ENCODE assay signal across 8 mouse cellular contexts in genomic region chr5:98854264-98854626, GRCm38 (mm10). TPM values are rescaled to one million over a fixed set of nuclear protein-coding genes. Genes with fewer than 3 reads are reported as not detected.
DNase-seq lines count a peak whose midpoint lies in the region; ATAC-seq and TF ChIP-seq lines count a peak whose summit lies in the region.

Bmp3 (plus strand) TSS chr5:98854415.

- peak; percentile 54; the same call in 1 of the 2 replicates for ATAC-seq in stomach, embryonic 15.5 days (ENCODE audit: insufficient read depth, low FRiP score, low read depth)
- ATAC-seq in granulocyte monocyte progenitor cell, adult 5-6 weeks (replicated peaks; ENCODE audit: poor library complexity, severe bottlenecking) = no peak

- intact Hi-C loops in gastrocnemius, adult 2 months (cut with DNase I) = loop anchor here (5.0 to 10.0 kb wide), 2 partner anchors 149 to 1197 kb away; no protein-coding TSS in a partner anchor
- intact Hi-C loops in gastrocnemius, postnatal 36 days (cut with DNase I) = no loop called here

- H3K27me3 ChIP-seq in stomach, embryonic 15.5 days (replicated peaks) = peaks cover 30% of the 10 kb centered on the region

- TF ChIP-seq CTCF in gastrocnemius, adult 2 months (IDR thresholded peaks at IDR 0.05) = no peak

- DNase-seq in gastrocnemius, adult 2 months = peak; percentile 33
- DNase-seq in gastrocnemius, postnatal 36 days = no peak
- DNase-seq in R1 (ENCODE audit: low read depth, low spot score) = peak; percentile 36
- peak; percentile 19 to 22 for DNase-seq in frontal cortex, postnatal 25 days (ENCODE audit: low spot score in 2 of 2)
- DNase-seq in kidney, postnatal 36 days = peak; percentile 15 to 16
- peak; percentile 47 for DNase-seq in lung, postnatal 10 days

- no peaks in the 10 kb centered on the region for H3K9me3 ChIP-seq in stomach, embryonic 15.5 days

- 7% methylated on average over 10 of the region's 10 CpGs for WGBS in stomach, embryonic 15.5 days

- H3K9ac ChIP-seq in stomach, embryonic 15.5 days = peak within 1 kb of the TSS; percentile 34

- H3K36me3 ChIP-seq in stomach, embryonic 15.5 days = no peaks in the 10 kb centered on the region

- peak within 1 kb of the TSS; percentile 72 for H3K4me3 ChIP-seq in gastrocnemius, adult 2 months
- peak within 1 kb of the TSS; percentile 55 for H3K4me3 ChIP-seq in stomach, embryonic 15.5 days (replicated peaks)

- H3K4me2 ChIP-seq in stomach, embryonic 15.5 days = peak within 1 kb of the TSS; percentile 98

- H3K27ac ChIP-seq in gastrocnemius, adult 2 months = peak within 1 kb of the TSS; percentile 57
- H3K27ac ChIP-seq in stomach, embryonic 15.5 days = no peak within 1 kb of the TSS

- H3K4me1 ChIP-seq in stomach, embryonic 15.5 days = peaks cover 12% of the 10 kb centered on the region

RNA-seq across cellular contexts. Expression of gene Bmp3, which starts in this region (rescaled TPM):
- total RNA-seq in gastrocnemius, adult 2 months (2021) = 1 to 10 TPM in 1 of 2 experiments, under 1 TPM in 1; 0.64 to 1.5 TPM
- under 1 TPM; 0.35 to 0.84 TPM for total RNA-seq in gastrocnemius, postnatal 36 days (2021)
- polyA plus RNA-seq in stomach, embryonic 15.5 days (2015; fragmentation: Nextera tagmentation; extraction: Ambion mirVana) = 3.8 and 4.5 TPM in 2 replicates
- not detected in 2 replicates for total RNA-seq in granulocyte monocyte progenitor cell, adult 5-6 weeks (2014; fragmentation: Nextera tagmentation)
- not detected in 2 replicates for total RNA-seq in granulocyte monocyte progenitor cell, adult 5-6 weeks (2017)

Comparison
In these comparisons a context has a peak if more than half of its experiments do, and no peak if none do; other contexts are left out.
1. DNase-seq: peak in gastrocnemius, adult 2 months (single experiment), R1 (single experiment), frontal cortex, postnatal 25 days (2 of 2), kidney, postnatal 36 days (2 of 2) and lung, postnatal 10 days (single experiment); none in gastrocnemius, postnatal 36 days (0 of 2).